Mouse (Mus musculus): ENCODE data around the gene Sugp2.

DNA sequence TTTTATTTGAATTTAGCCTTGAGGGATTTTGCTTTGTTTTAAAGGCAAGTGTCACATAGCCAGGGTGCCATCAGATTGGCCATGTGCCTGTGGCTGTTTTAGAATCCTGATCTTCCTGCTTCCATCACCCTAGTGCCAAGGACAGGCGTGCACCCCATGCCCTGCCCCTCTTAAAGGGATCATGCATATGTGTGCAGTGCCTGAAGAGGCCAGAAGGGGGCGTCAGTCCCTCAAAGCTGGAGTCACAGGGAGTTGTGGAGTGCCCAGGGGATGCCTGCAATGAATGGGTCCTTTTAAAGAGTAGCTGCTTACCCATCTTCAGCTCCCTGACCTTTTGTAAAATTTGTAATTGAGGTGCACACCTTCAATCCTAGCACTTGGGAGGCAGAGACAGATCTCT, 75.3 kb downstream of the Sugp2 start:
- TF ChIP-seq CTCF (IDR thresholded peaks at IDR 0.05; ENCODE audit: low read depth, low read length) = peak; percentile 77
- TF ChIP-seq POLR2A (IDR thresholded peaks at IDR 0.05; ENCODE audit: extremely low read depth, insufficient read depth, low read length) = no peak
